Mouse (Mus musculus) cerebellum, adult 8-10 months (tissue): ENCODE measurements around the gene Itpr2.
A peak's percentile ranks its signal among the peaks of the same experiment; 100 is the strongest.
"Not testable (repeated sequence)": the region's sequence is repeated elsewhere in the genome, so short reads cannot be mapped to it uniquely, and the experiment has no call there.

Source experiments
- DNase-seq: peaks from one replicate; pipeline ENCODE4 v3.0.0; 2022

Gene Itpr2

DNA sequence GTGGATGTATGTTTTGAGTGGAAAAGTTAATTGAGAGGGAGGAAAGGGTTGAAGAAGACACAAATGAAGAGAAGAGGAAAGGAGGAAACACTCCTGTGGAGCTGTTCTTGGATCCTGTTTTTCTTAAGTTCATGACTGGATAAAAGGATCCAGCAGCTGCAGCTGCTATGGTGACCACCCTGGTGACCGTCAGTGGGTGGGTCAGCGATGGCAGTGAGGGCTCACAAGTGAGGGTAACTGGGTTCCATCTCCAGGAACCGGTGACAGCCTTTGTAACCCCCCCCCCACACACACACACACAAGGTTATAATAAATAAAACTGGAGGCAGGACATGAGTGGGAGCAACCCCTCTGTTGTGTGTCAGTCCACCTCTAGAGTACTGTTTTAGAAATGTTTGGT is 833 bp upstream of the Itpr2 start:
- DNase-seq = no peak

DNA sequence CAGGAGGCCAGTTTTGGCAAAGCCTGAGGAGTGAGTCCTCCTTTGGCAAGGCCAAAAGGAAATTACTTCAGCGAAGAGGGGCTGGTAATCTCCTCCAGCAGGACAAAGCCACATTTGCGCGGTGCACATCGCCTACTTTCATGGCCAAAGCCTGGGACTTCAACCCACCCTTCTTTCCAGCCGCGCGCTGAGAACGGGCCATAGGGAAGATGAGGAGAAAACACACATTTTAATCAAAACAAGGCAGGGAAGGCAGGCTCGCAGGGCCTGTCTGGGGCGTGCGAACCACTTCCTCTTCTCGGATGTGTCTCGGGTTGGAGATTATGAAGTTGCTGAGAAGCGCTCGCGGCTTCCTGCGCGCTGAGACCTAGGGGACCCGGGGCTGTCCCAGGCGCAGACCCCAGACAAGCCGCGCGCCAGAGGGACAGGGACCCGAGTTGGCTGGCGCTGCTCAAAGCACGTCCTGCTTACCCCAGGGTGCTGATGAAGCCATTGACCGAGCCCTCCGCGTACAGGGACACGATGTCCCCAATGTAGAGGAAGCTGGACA is 632 bp downstream of the Itpr2 start:
- DNase-seq = peak; percentile 24

DNA sequence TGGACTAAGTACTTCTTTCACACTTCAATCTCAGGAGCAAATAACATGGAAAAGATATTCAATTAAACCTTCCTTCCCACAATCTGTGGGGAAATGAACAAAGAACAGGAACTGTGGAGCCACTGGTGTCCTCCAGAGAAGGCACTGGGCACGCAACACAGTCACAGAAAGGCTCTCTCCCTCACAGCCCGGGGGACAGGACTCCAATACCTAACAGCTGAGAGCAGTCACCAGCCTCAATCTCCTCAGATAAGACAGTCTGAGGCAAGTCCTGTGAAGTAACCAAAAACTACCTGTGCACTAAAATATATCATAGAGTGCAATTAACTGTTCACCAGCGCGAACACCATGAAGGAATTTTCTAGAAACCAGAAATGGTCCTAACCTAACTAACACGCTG is 1.3 kb downstream of the Itpr2 start:
- no peak for DNase-seq

DNA sequence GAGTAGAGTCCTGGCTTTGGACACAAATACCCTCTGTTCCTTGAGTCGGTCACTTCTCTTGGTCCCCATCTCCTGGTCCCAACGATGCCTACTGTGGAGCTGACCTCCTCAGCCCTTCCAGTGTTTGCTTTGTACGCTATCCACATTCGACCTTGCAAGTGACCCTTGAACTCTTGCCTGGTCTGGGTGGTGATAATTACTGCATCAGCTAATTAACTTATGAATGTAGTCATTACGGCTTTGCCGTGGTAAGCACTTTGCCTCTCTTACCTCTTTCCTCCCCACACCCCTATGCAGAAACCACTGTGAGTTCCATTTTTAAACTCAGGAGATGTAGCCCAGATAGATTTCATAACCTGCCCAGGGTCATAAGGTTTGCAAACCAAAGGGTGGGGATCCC is 1.8 kb downstream of the Itpr2 start:
- DNase-seq = no peak

DNA sequence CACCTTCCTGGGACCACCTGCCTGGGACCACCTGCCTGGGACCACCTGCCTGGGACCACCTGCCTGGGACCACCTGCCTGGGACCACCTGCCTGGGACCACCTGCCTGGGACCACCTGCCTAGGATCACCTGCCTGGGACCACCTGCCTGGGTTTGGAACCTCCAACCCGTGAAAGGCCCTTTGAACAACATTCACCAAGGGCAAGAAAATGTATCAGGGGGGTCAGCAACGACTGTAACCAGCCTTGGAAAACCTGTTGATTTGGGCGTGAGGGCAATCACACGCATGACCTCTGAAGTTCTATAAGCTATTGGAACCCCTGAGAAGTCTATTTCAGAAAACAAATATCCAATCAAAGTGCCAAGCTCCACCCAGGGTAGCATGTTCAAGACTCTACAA is 2.5 kb downstream of the Itpr2 start:
- DNase-seq = no peak

DNA sequence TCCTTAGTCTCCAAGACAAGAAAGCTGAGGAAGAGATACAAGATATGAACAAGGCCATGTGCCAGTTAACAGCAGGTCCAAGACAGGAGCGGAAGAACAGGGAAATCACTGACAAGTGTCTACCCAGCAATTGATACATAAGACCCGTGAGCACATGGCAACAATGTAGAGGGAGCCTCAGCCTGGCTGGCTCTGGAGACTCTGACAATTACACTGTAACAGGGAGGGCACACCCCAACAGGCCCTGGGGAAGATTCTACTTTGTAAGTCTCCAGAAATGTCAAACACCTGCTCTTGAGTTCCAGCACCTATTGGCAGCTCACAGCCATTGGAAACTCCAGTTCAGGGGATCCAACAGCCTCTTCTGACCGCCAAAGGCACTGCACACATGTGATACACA is 3.6 kb downstream of the Itpr2 start:
- no peak for DNase-seq

DNA sequence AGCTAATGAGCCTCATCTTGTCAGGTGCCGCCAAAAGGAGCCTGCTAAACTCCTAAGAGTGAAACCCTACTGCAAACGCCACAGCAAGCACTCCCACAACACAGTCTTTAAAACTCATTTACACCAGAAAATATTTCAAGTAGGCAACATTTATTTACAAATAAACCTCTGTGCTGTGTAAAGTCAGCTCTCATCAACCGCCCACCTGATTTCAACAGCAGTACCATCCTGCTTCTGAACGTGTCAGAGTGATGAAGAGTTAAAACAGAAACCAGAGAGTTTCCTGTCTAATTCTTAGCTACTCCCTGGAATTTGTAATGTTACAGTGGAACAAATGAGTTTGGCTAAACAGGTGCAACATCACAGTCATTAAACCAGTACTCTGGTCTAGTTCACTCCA is 4.2 kb downstream of the Itpr2 start:
- no peak for DNase-seq

DNA sequence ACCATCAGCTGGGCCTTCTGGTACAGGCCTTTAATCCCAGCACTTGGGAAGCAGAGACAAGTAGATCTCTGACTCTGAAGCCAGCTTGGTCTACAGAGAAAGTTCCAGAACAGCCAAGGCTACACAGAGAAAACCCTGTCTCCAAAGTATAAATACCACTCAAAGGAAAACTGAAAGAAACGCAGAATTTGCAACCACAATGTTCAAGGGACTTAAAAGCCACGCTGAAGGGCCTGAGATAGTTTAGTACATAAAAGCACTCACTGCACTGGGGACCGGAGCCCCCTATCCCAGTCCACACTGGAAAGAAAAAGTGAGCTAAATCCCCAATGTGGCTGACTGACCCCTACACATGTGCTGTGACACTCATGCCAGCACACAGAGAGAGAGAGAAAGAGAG is 4.6 kb downstream of the Itpr2 start:
- no peak for DNase-seq

DNA sequence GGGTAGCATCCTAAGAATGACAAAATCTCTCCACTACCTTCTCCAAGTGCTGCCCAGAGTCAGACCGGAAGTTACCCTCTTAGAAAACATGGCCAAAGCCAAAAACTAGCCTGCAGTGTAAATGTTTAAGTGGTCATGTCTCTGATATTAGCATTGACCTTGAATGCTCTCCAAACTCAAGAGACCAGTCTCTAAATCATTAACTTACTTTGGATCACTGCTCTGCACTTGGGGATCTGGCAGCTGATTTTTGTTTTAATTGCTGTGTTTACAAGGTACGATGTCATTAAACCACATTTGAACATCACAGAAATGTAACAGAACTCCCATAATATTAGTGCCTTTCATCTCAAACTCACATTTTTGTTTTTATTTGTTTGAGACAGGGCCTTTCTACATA is 10.3 kb downstream of the Itpr2 start:
- DNase-seq = no peak

DNA sequence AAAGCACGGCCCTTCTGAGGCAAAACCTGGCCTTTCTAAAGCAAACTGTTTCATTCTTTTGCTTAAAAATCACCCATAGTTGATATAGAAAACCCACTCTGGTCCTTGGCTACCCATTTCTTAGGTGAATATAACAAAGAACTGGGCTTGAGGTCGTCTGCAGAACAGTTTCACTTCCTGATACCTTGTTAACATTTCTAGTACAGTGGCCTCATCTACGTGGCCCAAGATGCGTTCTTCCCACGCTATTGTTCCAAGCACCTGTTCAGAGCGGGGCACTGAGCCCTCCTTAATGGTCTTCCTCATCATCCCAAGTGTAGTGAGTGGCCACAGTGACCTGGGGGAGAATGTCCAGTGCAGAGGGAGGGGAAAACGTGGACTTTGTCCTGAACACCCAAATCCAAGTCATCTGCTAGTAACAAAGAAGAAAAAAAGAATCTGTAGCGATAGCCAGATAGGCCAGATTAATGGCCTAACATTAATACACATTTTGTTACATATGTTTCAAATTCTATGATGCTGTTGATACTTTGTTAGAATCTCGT is 11.5 kb downstream of the Itpr2 start:
- no peak for DNase-seq

DNA sequence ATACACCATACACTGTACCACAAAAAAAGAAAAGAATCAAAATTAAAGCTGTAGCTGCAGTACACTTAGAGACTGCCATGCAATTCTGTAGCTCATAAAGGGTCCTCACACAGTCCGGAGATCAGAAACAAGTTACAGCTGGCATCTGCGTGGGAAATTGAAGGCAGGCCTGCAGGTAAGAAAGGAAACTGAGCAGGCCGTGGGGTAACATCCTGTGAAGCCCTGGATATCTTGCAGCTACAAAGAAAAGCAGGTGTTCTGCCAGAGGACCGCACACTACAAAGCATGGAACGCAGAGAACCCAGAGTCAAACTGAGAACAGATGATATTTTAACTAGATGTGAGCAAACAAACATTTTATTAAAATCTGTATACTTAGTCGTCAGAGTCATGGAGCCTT is 12.2 kb downstream of the Itpr2 start:
- DNase-seq = no peak

DNA sequence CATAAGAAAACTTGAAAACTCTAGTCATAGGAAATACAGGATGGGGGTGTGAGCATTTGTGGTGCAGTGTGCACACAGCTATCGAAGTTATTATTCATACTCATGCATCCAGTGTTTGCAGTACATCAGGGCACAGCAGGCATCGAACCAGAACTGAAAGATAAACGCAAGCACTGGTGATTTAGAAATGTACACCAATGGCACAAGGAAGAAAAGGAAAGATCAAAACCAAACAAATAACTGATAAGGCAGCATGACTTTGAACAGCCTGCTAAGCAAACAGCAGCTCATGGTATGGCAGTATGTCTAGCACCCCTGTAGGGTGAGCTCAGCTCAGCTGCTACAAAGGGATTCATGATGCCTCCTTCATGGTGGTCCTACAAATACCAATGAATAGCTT is 13.3 kb downstream of the Itpr2 start:
- no peak for DNase-seq

DNA sequence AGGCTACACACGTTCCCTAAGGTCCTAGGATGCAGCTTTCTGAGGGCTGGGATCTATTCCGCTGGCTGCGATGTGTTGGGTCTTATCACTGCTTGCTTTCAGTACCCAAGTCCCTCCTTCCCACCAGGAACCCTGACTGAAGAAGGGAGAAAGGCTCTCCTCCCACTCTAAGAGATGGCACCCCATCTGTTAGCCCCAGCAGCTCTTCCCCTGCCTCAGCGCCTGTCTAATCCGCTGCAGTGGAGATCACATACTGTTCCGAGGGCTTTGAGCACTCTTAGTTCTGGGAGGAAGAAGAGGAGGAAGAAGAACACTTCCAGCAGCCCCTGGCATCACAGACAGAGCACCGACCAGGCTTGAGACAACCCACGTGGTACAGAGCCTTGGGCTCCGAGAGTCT is 14.9 kb downstream of the Itpr2 start:
- no peak for DNase-seq

DNA sequence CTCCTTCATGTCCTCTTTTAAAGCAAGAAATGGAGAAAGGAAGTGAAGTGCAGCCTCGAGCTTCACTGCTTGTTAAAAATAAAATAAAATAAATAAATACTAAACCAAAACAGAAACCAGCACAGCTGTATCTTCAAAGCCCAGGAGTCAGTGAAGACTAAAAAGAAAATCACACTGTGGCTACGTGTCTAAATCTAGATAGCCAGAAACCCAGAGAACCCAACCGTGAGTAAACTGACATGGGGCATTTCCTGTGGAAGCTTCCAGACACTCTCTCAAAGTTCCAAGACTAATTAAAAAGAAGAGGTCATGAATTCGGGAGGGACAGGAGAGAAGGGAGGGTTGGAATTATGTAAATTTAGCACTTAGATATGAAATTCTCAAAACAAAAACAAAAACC is 15.9 kb downstream of the Itpr2 start:
- DNase-seq = no peak

DNA sequence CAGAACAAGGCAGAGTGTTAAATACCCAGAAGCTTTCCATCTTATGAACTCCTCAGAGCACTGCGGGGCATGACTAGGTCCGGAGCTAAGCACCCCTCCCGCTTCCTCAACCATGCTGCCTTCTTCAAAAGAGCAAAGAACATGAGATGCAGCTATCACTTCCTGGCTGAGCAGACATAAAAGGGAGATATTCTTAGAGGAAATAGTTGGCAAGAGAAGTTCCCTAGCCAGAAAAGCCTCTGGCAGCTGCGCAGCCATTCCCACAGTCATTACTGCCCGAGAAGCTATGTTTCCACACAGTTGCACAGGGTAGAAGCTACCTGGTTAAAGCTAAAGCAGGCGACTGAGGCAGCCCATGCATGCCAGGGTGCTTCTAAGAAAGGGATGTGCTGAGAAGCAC is 20.6 kb downstream of the Itpr2 start:
- DNase-seq = no peak

DNA sequence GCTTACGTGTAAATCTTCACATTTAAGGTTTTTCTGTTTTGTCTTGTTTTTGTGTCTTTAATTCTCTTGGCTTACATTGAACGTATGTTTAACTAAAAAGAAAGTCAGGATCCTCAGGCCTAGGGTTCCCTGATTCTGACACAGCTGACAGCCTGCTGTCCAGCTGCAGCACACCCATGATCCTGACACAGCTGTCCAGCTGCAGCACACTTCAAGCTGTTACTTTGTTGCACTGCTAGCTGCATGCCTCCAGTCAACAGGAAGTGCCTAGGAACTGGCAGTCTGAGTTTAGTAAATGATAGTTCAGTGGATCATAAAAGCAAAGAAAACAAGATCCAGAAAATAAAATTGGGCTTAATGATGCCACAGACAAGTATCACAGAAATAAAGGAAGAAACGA is 21.1 kb downstream of the Itpr2 start:
- no peak for DNase-seq

DNA sequence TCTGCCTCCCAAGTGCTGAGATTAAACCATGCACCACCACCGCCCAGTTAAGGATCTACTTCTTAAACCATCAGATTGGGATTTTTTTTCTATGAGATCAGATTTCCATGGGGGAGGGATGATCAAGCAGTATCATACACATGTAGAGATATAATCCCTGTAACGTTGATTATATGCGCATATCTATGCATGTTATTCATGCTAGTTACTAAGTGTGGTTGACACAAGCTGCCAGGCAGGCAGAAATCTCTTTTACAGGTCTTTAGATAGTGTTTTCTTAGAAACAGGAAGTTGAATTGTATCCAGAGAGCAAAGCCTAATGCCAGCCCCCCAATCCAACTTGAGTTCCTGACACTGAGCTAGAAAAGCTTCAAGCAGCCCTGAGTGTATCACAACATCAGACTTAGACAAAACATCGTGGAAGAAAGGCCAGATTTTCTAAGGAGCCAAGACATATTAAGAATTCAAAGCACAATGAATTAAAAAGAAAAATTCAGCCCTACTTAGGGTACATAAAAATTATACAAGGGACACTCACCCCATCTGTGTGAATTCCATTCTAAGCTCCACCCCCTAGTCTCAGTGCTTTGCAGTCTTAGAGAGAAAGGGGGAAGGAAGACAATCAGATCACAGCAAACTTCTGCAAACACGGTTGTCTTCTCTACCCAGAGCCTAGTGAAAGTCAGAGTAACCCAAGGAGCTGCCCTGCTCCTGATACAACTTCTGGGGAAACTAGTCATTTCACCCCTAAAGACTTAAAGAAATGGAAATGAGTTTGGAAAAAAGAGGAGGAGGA is 22.9 kb downstream of the Itpr2 start:
- DNase-seq = no peak

DNA sequence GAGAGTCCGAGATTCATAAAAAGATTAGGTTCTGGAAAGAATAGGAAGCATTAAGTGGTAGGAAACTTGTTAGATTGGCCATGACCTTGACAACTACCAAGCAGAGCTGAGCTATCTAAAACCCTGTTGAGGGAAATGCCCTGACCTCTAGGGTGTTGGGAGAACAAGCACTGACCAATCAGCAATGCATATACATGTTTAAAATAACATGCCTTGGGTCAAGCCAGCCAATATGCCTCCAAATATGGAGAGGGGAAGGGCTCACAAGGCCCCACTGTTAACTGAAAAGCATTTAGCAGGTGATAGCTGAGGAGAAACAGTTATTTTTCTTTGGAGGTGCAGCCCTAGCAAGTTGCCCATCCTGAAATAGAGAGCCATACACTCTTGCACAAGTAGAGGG is 25.2 kb downstream of the Itpr2 start:
- DNase-seq = no peak

DNA sequence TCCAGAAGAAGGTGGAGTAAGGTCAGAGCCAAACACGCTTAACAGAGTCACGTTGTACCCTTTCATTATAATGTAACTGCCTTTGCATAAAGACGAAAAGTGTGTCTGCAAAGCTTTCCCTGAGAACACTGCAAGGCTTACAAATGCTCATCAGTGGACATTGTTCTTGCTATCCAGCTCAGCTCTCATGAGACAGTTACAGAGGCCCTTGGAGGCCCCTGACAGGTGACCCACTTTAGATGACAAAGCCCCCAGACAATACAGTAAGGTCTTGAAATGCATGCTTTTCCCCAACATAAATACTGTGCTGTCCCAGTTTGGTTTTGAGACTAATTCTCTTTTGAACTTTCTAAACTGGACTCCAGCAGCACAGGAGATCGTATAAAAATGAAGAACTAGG is 27.9 kb downstream of the Itpr2 start:
- no peak for DNase-seq

DNA sequence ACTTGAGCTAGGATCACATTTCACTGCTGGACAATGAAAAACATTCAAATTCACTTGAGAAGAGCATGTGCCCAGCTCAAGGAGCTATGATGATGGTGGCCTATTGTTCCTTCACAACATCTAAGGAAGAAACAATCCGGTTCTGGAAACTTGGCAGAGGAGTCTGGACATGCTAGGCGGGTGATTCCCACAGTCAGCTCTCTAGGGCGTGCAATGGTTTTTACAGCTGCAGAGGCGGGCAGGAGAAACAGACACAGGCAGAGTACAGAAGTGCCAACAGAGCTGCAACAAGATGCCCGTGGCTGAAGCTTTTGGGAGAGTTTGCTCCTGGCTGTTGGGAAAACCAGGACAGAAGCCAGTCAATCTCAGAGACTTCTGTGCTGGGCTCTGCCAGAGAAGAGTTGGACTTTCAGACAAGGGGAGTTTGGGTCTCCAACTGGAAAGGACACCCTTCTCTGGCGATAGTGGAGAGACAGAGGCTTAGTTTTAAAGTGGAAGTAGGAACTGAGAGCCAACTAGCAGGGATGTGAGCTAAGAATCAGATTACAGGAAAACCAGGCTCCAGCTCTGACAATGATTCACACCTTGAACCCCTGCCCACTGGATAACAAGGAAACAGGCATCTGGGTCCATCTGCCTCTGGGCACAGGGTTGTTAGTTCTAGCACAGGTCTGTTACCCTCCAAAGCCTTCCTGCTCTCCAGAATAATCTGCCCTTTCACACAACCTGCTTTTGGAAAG is 28.6 kb downstream of the Itpr2 start:
- DNase-seq = no peak

DNA sequence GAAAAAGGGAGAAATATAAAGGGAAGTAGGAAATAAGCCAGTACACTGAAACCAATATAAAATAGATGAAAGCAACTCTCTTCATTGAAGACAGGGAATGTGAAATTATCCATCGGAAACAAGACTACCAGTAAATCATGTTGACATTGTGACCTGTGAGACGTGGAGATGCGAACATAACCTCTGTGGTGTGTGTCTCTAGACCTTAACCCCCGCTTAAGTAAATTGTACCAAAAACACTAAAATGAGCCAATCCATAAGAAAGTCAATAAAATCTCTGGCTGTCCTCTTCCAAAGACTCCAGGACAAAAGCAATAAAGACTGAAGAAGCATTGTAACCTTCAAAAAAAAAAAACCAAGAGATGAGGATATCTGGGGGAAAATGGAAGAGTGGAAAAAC is 31.6 kb downstream of the Itpr2 start:
- no peak for DNase-seq

DNA sequence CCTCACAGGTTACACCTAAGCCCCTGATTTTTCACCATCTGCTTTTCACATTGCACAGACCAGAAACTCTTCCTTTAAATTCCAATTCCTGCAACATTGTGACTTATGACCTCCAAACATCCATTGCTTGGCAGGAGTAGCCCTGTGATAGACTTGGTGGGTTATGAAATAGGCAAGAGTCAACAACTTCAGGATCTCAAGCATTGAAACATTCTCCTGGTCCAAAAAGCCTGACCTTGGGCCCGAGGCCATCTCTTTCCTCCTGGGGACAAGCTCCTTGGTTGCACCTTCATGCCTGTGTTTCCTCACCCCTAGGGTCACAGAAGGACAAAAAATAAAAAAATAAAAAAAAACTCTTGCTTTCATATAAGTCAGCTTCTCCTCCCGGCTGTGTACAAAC is 32.1 kb downstream of the Itpr2 start:
- no peak for DNase-seq

DNA sequence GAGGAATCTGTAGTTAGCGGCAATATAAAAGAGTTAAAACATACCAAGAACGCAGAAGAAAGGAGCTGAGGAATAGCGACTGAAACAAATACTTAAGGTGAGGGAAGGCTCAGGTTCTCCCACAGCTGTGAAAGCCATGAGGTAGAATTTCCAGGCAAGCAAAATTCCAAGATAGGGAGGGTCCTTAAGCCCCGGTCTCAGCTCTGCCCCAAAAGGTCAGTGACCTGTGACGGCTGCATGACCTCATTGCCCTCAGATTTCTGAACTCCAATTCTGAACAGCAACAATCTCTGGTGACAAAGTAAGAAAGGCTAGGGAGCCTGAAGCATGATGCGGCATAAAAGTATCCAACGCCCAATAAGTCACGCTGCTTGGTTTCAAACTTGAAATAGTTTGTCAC is 33.7 kb downstream of the Itpr2 start:
- no peak for DNase-seq

DNA sequence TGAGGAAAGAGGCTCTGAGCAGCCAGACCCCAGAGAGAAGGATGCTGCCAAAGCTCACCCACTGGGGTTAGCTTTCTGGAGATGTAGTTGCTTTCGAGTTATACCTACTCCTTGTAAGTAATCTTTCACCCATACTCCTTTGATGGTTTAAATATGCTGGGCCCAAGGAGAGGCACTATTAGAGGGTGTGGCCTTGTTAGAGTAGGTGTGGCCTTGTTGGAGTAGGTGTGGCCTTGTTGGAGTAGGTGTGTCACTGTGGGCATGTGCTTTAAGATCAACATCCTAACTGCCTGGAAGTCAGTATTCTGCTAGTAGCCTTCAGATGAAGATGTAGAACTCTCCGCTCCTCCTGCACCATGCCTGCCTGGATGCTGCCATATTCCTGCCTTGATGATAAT is 37.4 kb downstream of the Itpr2 start:
- DNase-seq = not testable (repeated sequence)
